Mouse (Mus musculus): ENCODE data around the gene Strada. TPM values are rescaled to one million over a fixed set of nuclear protein-coding genes. Genes with fewer than 3 reads are reported as not detected.

Gene Strada
- polyA plus RNA-seq, 1 experiment, result 32.6 TPM

GRCm38 (mm10) chr11:106176372-106176771, 25.6 kb downstream of the Strada start:
- H3K36me3 ChIP-seq (ENCODE audit: control insufficient read depth, insufficient read depth, low read length), result peaks cover 2% of the 10 kb centered on the region
- DNase-seq (ENCODE audit: low read depth in 1 of 2, low spot score in 2 of 2), result no peak
- TF ChIP-seq POLR2A (IDR thresholded peaks at IDR 0.05; ENCODE audit: low read depth, low read length), result no peak
- no peak for TF ChIP-seq CTCF (IDR thresholded peaks at IDR 0.05; ENCODE audit: extremely low read depth, insufficient read depth, insufficient read length, insufficient replicate concordance)
- H3K4me3 ChIP-seq (ENCODE audit: extremely low read depth, insufficient read depth, insufficient read length), result no peak overlapping the region
- peaks cover 6% of the 10 kb centered on the region; the same call in 1 of the 2 replicates for H3K4me1 ChIP-seq (ENCODE audit: control insufficient read depth, insufficient read depth, insufficient read length)
- no peaks in the 10 kb centered on the region for H3K27me3 ChIP-seq (ENCODE audit: control insufficient read depth, insufficient read depth, low read length)
- WGBS, result 86% methylated on average over 5 of the region's 5 CpGs
- no peak overlapping the region for H3K27ac ChIP-seq (ENCODE audit: insufficient read depth, low read length)

- Histone ChIP-seq H3K4me1 (ENCODE audit: control insufficient read depth, insufficient read depth, insufficient read length) (peaks cover 2% of the 10 kb centered on the region; the same call in 1 of the 2 replicates), H3K27ac (ENCODE audit: insufficient read depth, low read length) (no peak overlapping the region), H3K27me3 (ENCODE audit: control insufficient read depth, insufficient read depth, low read length) (no peaks in the 10 kb centered on the region), H3K4me3 (ENCODE audit: extremely low read depth, insufficient read depth, insufficient read length) (no peak overlapping the region), H3K36me3 (ENCODE audit: control insufficient read depth, insufficient read depth, low read length) (peaks cover 2% of the 10 kb centered on the region)
- WGBS, result 82% methylated on average over 3 of the region's 3 CpGs
- no peak for DNase-seq (ENCODE audit: low read depth in 1 of 2, low spot score in 2 of 2)
- TF ChIP-seq POLR2A (IDR thresholded peaks at IDR 0.05; ENCODE audit: low read depth, low read length), result no peak
- no peak for TF ChIP-seq CTCF (IDR thresholded peaks at IDR 0.05; ENCODE audit: extremely low read depth, insufficient read depth, insufficient read length, insufficient replicate concordance)
Observed at GRCm38 (mm10) chr11:106175081-106175480, 26.9 kb downstream of the Strada start.

GRCm38 (mm10) chr11:106174372-106174771, 27.6 kb downstream of the Strada start:
- TF ChIP-seq POLR2A (IDR thresholded peaks at IDR 0.05; ENCODE audit: low read depth, low read length) (no peak), CTCF (IDR thresholded peaks at IDR 0.05; ENCODE audit: extremely low read depth, insufficient read depth, insufficient read length, insufficient replicate concordance) (no peak)
- no peaks in the 10 kb centered on the region for H3K4me1 ChIP-seq (ENCODE audit: control insufficient read depth, insufficient read depth, insufficient read length)
- peaks cover 2% of the 10 kb centered on the region for H3K36me3 ChIP-seq (ENCODE audit: control insufficient read depth, insufficient read depth, low read length)
- no peaks in the 10 kb centered on the region for H3K27me3 ChIP-seq (ENCODE audit: control insufficient read depth, insufficient read depth, low read length)
- H3K4me3 ChIP-seq (ENCODE audit: extremely low read depth, insufficient read depth, insufficient read length), result no peak overlapping the region
- DNase-seq (ENCODE audit: low read depth in 1 of 2, low spot score in 2 of 2), result no peak
- H3K27ac ChIP-seq (ENCODE audit: insufficient read depth, low read length), result no peak overlapping the region
- WGBS, result 89% methylated on average over 5 of the region's 5 CpGs

GRCm38 (mm10) chr11:106173228-106173627, 28.7 kb downstream of the Strada start:
- H3K27ac ChIP-seq (ENCODE audit: insufficient read depth, low read length), result no peak overlapping the region
- peaks cover 2% of the 10 kb centered on the region for H3K36me3 ChIP-seq (ENCODE audit: control insufficient read depth, insufficient read depth, low read length)
- 67% methylated on average over 2 of the region's 2 CpGs for WGBS
- no peak overlapping the region for H3K4me3 ChIP-seq (ENCODE audit: extremely low read depth, insufficient read depth, insufficient read length)
- peaks cover 2% of the 10 kb centered on the region; the same call in 1 of the 2 replicates for H3K4me1 ChIP-seq (ENCODE audit: control insufficient read depth, insufficient read depth, insufficient read length)
- DNase-seq (ENCODE audit: low read depth in 1 of 2, low spot score in 2 of 2), result no peak
- no peaks in the 10 kb centered on the region for H3K27me3 ChIP-seq (ENCODE audit: control insufficient read depth, insufficient read depth, low read length)
- TF ChIP-seq POLR2A (IDR thresholded peaks at IDR 0.05; ENCODE audit: low read depth, low read length), result no peak
- TF ChIP-seq CTCF (IDR thresholded peaks at IDR 0.05; ENCODE audit: extremely low read depth, insufficient read depth, insufficient read length, insufficient replicate concordance), result no peak

GRCm38 (mm10) chr11:106170807-106171206, 31.2 kb downstream of the Strada start:
- Histone ChIP-seq H3K27ac (ENCODE audit: insufficient read depth, low read length) (no peak overlapping the region), H3K4me1 (ENCODE audit: control insufficient read depth, insufficient read depth, insufficient read length) (peaks cover 6% of the 10 kb centered on the region; the same call in 1 of the 2 replicates), H3K4me3 (ENCODE audit: extremely low read depth, insufficient read depth, insufficient read length) (no peak overlapping the region), H3K36me3 (ENCODE audit: control insufficient read depth, insufficient read depth, low read length) (peaks cover 1% of the 10 kb centered on the region; the same call in 1 of the 2 replicates), H3K27me3 (ENCODE audit: control insufficient read depth, insufficient read depth, low read length) (no peaks in the 10 kb centered on the region)
- TF ChIP-seq POLR2A (IDR thresholded peaks at IDR 0.05; ENCODE audit: low read depth, low read length) (no peak), CTCF (IDR thresholded peaks at IDR 0.05; ENCODE audit: extremely low read depth, insufficient read depth, insufficient read length, insufficient replicate concordance) (peak; percentile 48; the same call in 1 of the 2 replicates)
- peak; percentile 57 to 58 for DNase-seq (ENCODE audit: low read depth in 1 of 2, low spot score in 2 of 2)
- WGBS, result 85% methylated on average over 7 of the region's 7 CpGs

- TF ChIP-seq CTCF (IDR thresholded peaks at IDR 0.05; ENCODE audit: extremely low read depth, insufficient read depth, insufficient read length, insufficient replicate concordance), result no peak
- TF ChIP-seq POLR2A (IDR thresholded peaks at IDR 0.05; ENCODE audit: low read depth, low read length), result peak; percentile 4; the same call in 1 of the 2 replicates
- WGBS, result 37% methylated on average over 5 of the region's 5 CpGs
- Histone ChIP-seq H3K36me3 (ENCODE audit: control insufficient read depth, insufficient read depth, low read length) (peaks cover 11% of the 10 kb centered on the region), H3K27me3 (ENCODE audit: control insufficient read depth, insufficient read depth, low read length) (no peaks in the 10 kb centered on the region), H3K4me3 (ENCODE audit: extremely low read depth, insufficient read depth, insufficient read length) (no peak overlapping the region), H3K27ac (ENCODE audit: insufficient read depth, low read length) (peak overlapping the region; percentile 85), H3K4me1 (ENCODE audit: control insufficient read depth, insufficient read depth, insufficient read length) (peaks cover 19% of the 10 kb centered on the region; the same call in 1 of the 2 replicates)
- peak; percentile 53 to 71 for DNase-seq (ENCODE audit: low read depth in 1 of 2, low spot score in 2 of 2)
Observed at GRCm38 (mm10) chr11:106167435-106167834, 34.5 kb downstream of the Strada start.

GRCm38 (mm10) chr11:106164601-106165180, 37.3 kb downstream of the Strada start:
- 95% methylated on average over 16 of the region's 16 CpGs for WGBS
- peaks cover 29% of the 10 kb centered on the region; the same call in 1 of the 2 replicates for H3K4me1 ChIP-seq (ENCODE audit: control insufficient read depth, insufficient read depth, insufficient read length)
- no peak for DNase-seq (ENCODE audit: low read depth in 1 of 2, low spot score in 2 of 2)
- peak overlapping the region; percentile 83 for H3K27ac ChIP-seq (ENCODE audit: insufficient read depth, low read length)
- TF ChIP-seq POLR2A (IDR thresholded peaks at IDR 0.05; ENCODE audit: low read depth, low read length), result no peak
- TF ChIP-seq CTCF (IDR thresholded peaks at IDR 0.05; ENCODE audit: extremely low read depth, insufficient read depth, insufficient read length, insufficient replicate concordance), result no peak
- H3K27me3 ChIP-seq (ENCODE audit: control insufficient read depth, insufficient read depth, low read length), result no peaks in the 10 kb centered on the region
- H3K36me3 ChIP-seq (ENCODE audit: control insufficient read depth, insufficient read depth, low read length), result peaks cover 11% of the 10 kb centered on the region
- no peak overlapping the region for H3K4me3 ChIP-seq (ENCODE audit: extremely low read depth, insufficient read depth, insufficient read length)

All from spleen, adult 2 months (tissue).